Mouse (Mus musculus): ENCODE data around the gene Pla2g12a.

GRCm38 (mm10) chr3:129917424-129917823 is 39.0 kb downstream of the Pla2g12a start:
- TF ChIP-seq EP300 (IDR thresholded peaks at IDR 0.05), result no peak
- no peak for TF ChIP-seq CTCF (IDR thresholded peaks at IDR 0.05)

Data from lung, postnatal 0 days (tissue).